Mouse (Mus musculus) testis, adult 2 months (tissue): ENCODE results near the gene 3110082J24Rik.

Source experiments
- CTCF ChIP-seq: fragments of 200-500 bp; IDR thresholded peaks from 2 replicates; pipeline ENCODE4 v1.5.1; 2012; ENCODE audit warnings: low read depth, mild to moderate bottlenecking, inconsistent platforms, low read length, moderate library complexity; ENCODE audit not compliant: control insufficient read depth, insufficient read depth, insufficient replicate concordance
- POLR2A ChIP-seq: fragments of 200-500 bp; IDR thresholded peaks from 2 replicates; pipeline ENCODE4 v1.6.1; 2012; ENCODE audit warnings: low read depth, mild to moderate bottlenecking, inconsistent platforms, low read length, moderate library complexity; ENCODE audit not compliant: control insufficient read depth

- TF ChIP-seq CTCF (no peak), POLR2A (no peak)
Observed at GRCm38 (mm10) chr5:30071677-30072076, 34.2 kb downstream of the 3110082J24Rik start.
